Mouse (Mus musculus) embryonic fibroblast, embryonic 13.5 days (primary cell): ENCODE results near the gene Pax8.

ENCODE experiments used
- CTCF ChIP-seq: IDR thresholded peaks from 2 replicates; pipeline ENCODE4 v1.5.1; 2011; ENCODE audit warnings: mild to moderate bottlenecking, control low read depth, low read length, moderate library complexity, borderline replicate concordance; ENCODE audit not compliant: insufficient read depth
- POLR2A ChIP-seq: IDR thresholded peaks from 2 replicates; pipeline ENCODE4 v1.6.1; 2011; ENCODE audit warnings: low read depth, mild to moderate bottlenecking, control low read depth, low read length, moderate library complexity

DNA sequence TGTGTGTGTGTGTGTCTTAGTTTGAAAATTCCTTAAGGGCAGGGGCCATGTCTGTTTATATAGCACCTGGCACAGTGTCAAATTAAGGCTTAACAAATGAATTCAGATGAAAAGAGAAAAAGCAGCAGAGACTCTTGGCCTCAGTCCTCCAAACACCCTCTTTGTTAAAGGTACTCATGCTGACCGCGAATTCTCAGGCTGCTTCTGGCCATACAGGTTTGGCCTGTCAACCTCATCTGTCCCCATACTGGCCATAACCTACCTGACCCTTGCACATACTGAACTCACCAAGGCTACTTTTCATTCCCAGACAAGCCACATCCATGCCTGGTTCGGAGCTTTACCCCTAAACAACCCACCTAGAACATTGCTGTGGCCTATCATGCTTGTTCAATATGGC lies 62.2 kb downstream of the Pax8 start:
- no peak for TF ChIP-seq CTCF
- TF ChIP-seq POLR2A: no peak
